Mouse (Mus musculus) erythroblast, embryonic 14.5 days (primary cell): ENCODE data around the gene Slc37a1.

ENCODE experiments used
- GATA1 ChIP-seq: IDR thresholded peaks from 2 replicates; pipeline ENCODE4 v1.6.1; 2012; ENCODE audit warnings: low read length, inconsistent platforms, mixed read lengths
- TAL1 ChIP-seq: IDR thresholded peaks from 3 replicates; pipeline ENCODE4 v1.6.1; 2012; ENCODE audit warnings: low read length, inconsistent platforms, mixed read lengths

DNA sequence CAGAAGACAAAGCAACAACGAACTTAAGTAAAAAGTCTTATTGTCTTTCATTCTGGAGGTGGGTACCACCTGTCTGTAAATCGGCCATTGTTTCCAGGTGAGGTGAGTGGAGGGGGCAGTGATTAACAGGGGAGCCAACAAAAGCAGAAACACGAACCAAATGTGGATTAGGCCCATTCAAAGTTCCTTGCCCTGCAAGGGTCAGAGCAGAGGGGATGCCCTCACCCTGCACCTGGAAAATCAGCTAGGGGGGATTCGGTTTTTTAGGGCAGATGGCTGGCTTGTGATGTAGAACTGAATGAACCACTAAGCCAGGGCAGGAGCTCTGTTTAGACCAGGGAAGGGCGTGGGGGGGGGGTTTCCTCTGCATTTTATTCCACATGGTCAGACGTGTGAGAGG lies 22.2 kb upstream of the Slc37a1 start:
- TF ChIP-seq GATA1 (no peak), TAL1 (no peak)
